Mouse (Mus musculus): Measurements from ENCODE around the gene Rab44.

Rab44 gene

DNA sequence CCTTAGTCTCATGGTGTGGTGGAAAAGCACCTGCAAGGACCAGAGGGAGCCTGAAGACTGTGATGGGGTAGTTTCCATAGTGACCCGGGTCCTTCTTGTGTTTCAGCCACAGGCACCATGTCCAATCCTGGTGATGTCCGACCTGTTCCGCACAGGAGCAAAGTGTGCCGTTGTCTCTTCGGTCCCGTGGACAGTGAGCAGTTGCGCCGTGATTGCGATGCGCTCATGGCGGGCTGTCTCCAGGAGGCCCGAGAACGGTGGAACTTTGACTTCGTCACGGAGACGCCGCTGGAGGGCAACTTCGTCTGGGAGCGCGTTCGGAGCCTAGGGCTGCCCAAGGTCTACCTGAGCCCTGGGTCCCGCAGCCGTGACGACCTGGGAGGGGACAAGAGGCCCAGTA, 15.7 kb upstream of the Rab44 start:
- TF ChIP-seq GATA4 (IDR thresholded peaks at IDR 0.05; ENCODE audit: insufficient replicate concordance, low read length): no peak

DNA sequence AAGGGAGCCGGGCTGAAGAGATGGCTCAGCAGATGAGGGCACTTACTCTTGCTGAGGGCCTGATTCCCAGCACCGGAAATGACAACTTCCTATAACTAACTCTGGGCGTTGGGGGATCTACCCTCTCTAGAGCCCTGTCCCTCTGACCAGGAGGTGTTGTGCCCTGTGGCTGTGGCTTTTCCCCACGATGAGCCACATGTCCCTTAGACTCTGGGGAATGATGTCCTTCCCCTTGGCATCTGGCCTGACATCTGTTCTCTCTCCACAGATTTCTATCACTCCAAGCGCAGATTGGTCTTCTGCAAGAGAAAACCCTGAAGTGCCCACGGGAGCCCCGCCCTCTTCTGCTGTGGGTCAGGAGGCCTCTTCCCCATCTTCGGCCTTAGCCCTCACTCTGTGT, 14.9 kb upstream of the Rab44 start:
- no peak for TF ChIP-seq GATA4 (IDR thresholded peaks at IDR 0.05; ENCODE audit: insufficient replicate concordance, low read length)

GRCm38 (mm10) chr17:29100627-29101026, 13.3 kb upstream of the Rab44 start:
- no peak for TF ChIP-seq GATA4 (IDR thresholded peaks at IDR 0.05; ENCODE audit: insufficient replicate concordance, low read length)

DNA sequence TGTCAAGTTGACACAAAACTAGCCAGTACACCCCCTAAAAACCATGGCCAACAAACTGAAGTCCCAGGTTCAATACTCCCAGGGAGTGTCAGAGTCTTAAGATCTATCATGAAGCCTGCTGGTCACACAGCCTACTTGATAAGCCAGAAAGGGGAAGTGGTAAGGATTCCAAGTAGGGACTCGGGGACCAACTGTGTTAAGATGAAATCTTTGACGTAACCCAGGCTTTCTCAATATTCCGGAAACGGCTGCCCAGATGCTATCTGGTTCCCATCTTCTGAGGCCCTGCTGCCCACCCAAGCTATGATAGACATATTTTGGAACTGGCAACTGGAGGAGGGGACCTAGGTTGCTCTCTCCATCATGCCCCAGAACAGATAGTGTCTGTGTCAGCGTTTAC, 2.6 kb upstream of the Rab44 start:
- TF ChIP-seq GATA4 (IDR thresholded peaks at IDR 0.05; ENCODE audit: insufficient replicate concordance, low read length): no peak

GRCm38 (mm10) chr17:29116023-29116422, 2.1 kb downstream of the Rab44 start:
- TF ChIP-seq GATA4 (IDR thresholded peaks at IDR 0.05; ENCODE audit: insufficient replicate concordance, low read length): no peak

DNA sequence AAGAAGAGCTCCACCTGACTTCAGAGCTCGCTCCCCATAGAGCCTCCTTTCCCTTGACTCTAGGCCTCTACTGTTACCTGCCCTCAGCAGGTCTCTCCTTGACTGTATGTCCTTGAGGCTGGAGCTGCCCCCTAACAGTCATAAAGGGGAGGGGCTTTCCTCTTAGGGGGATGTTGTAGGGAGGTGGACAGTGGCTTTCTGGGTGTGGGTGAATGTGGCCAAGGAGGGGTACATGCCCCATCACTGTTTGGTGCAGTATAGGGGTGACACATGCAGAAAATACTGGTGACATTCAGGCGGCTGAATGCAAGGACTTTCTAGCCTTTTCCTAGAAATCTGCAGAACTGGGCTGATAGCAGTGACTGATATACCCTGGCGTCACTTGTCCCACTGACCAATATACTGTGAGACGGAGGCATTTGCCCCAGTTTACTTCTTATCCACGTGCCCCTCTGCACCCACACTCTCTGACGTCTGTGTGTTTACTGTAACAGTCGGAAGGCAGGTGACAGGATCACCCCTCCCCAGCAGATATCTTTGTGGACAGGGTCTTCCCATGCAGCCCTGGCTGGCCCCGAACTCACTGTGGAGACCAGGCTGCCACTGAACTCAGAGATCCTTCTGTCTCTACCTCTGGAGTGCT, 3.2 kb downstream of the Rab44 start:
- TF ChIP-seq GATA4 (IDR thresholded peaks at IDR 0.05; ENCODE audit: insufficient replicate concordance, low read length): no peak

- no peak for TF ChIP-seq GATA4 (IDR thresholded peaks at IDR 0.05; ENCODE audit: insufficient replicate concordance, low read length)
Measured at GRCm38 (mm10) chr17:29118057-29118456, 4.1 kb downstream of the Rab44 start.

GRCm38 (mm10) chr17:29120666-29121065, 6.7 kb downstream of the Rab44 start:
- no peak for TF ChIP-seq GATA4 (IDR thresholded peaks at IDR 0.05; ENCODE audit: insufficient replicate concordance, low read length)

DNA sequence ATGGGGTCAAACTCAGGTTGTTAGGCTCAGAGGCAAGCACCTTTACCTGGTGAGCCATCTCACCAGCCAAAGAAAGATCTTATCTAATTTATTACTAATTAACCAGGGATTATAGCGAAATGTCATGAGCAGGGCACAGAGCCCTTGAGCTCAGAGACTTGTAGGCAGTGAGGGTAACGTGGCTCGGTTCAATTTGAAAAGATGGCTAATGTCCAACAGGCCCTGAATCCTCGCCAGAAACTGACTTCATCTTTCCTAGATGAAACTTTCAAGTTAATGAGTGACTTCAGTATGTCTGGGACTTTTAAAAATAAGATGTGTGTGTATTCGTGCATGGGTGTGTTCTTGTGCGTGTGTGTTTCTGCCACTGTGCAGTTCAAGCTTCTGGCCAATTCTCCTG, 8.9 kb downstream of the Rab44 start:
- peak; percentile 32; the same call in 1 of the 2 replicates for TF ChIP-seq GATA4 (IDR thresholded peaks at IDR 0.05; ENCODE audit: insufficient replicate concordance, low read length)

DNA sequence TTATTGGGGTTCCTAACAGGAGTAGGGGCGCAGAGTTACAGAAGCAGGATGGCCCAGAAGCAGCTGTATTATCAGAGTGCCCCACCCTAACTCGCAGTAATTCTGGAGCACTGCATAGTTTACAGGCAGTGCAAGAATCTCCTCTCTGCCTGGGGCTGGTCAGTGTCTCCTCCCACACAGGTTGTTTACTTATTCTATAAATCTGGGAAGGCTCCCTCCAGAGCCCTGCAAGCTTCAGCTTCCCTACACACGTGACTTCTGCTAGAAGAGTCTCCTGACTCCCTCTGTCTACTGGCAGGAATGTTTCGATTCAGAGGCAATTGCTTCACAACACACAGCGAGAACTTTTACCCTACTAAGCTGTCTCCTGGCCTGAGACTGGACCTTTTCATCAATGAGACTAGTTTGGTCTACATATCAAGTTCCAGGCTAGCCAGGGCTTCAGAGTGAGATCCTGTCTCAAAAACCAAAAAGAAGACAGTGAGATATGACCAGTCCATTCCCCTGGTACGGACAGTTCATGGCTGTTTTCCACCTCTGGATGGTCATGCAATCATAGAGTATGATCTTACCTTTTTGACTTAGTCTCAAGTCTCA, 9.7 kb downstream of the Rab44 start:
- no peak for TF ChIP-seq GATA4 (IDR thresholded peaks at IDR 0.05; ENCODE audit: insufficient replicate concordance, low read length)

DNA sequence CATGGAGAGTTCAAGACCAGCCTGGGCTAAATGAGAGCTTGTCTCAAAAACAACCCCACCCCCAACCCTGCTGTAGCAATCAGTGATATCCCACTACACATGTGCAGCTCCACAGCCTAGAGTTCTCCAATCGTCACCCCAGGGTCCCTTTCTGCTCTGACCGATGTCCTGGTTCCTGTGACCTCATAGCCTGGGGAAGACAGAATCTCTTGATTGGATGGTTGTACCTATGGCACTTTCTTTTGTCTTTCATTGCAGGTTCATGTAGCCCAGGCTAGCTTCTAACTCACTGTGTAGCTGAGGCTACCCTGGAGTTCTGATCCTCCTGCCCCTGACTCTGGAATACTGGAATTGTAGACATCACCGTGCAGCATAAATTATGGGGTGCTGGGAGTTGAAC, 12.6 kb downstream of the Rab44 start:
- TF ChIP-seq GATA4 (IDR thresholded peaks at IDR 0.05; ENCODE audit: insufficient replicate concordance, low read length): no peak

GRCm38 (mm10) chr17:29129341-29129740, 15.4 kb downstream of the Rab44 start:
- TF ChIP-seq GATA4 (IDR thresholded peaks at IDR 0.05; ENCODE audit: insufficient replicate concordance, low read length): no peak

- no peak for TF ChIP-seq GATA4 (IDR thresholded peaks at IDR 0.05; ENCODE audit: insufficient replicate concordance, low read length)
Measured at GRCm38 (mm10) chr17:29135066-29135465, 21.1 kb downstream of the Rab44 start.

GRCm38 (mm10) chr17:29136236-29136635, 22.3 kb downstream of the Rab44 start:
- no peak for TF ChIP-seq GATA4 (IDR thresholded peaks at IDR 0.05; ENCODE audit: insufficient replicate concordance, low read length)

GRCm38 (mm10) chr17:29137906-29138305, 24.0 kb downstream of the Rab44 start:
- no peak for TF ChIP-seq GATA4 (IDR thresholded peaks at IDR 0.05; ENCODE audit: insufficient replicate concordance, low read length)

DNA sequence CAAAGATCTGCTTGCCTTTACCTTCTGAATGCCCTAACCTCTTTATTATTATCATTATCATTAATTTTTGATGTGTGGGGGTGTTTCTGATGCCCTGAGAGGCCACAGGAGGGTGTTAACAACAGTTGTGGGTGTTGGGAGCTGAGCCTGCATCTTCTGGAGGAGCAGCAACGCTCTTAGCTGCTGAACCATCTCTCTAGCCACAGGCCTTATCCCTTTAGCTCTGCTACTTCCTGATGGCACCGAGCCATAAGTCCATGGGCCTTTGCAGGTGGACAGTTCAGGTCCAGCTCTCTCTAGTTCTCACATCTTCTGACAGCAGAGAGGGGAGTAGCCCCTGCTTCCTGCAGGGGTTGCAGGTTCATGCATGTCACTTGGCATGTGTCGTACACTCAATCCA, 27.6 kb downstream of the Rab44 start:
- TF ChIP-seq GATA4 (IDR thresholded peaks at IDR 0.05; ENCODE audit: insufficient replicate concordance, low read length): no peak

GRCm38 (mm10) chr17:29143266-29143665, 29.3 kb downstream of the Rab44 start:
- no peak for TF ChIP-seq GATA4 (IDR thresholded peaks at IDR 0.05; ENCODE audit: insufficient replicate concordance, low read length)

Data from liver, adult (tissue).